Mouse (Mus musculus) spleen, adult 2 months (tissue): Measurements from ENCODE around the gene Pvr. TPM values are rescaled to one million over a fixed set of nuclear protein-coding genes. Genes with fewer than 3 reads are reported as not detected.

Source experiments
- DNase-seq, 2 experiments: peaks; one replicate each; pipeline versions ENCODE4 v3.0.0 to v3.0.0-alpha.2; 2012 to 2021; ENCODE audit warnings: low spot score in 2 of 2, low read depth in 1 of 2
- H3K27ac ChIP-seq: fragments of 200-500 bp; 2 replicates; pipeline ENCODE4 v1.5.1; 2012; ENCODE audit warnings: low read length, inconsistent platforms; ENCODE audit not compliant: insufficient read depth
- H3K27me3 ChIP-seq: fragments of 200-500 bp; 2 replicates; pipeline ENCODE4 v1.6.1; 2012; ENCODE audit warnings: mild to moderate bottlenecking, moderate library complexity, low read length, inconsistent platforms; ENCODE audit not compliant: control insufficient read depth, insufficient read depth
- H3K36me3 ChIP-seq: fragments of 200-500 bp; 2 replicates; pipeline ENCODE4 v1.6.1; 2012; ENCODE audit warnings: mild to moderate bottlenecking, low read length, inconsistent platforms; ENCODE audit not compliant: control insufficient read depth, insufficient read depth
- H3K4me1 ChIP-seq: fragments of 200-500 bp; 2 replicates; pipeline ENCODE4 v1.6.1; 2011; ENCODE audit warnings: inconsistent platforms; ENCODE audit not compliant: control insufficient read depth, insufficient read depth, insufficient read length
- H3K4me3 ChIP-seq: fragments of 200-500 bp; 2 replicates; pipeline ENCODE4 v1.5.1; 2011; ENCODE audit warnings: mild to moderate bottlenecking, inconsistent platforms; ENCODE audit not compliant: insufficient read depth, insufficient read length; ENCODE audit errors: extremely low read depth
- CTCF ChIP-seq: fragments of 200-500 bp; IDR thresholded peaks from 2 replicates; pipeline ENCODE4 v1.5.1; 2011; ENCODE audit warnings: mild to moderate bottlenecking, inconsistent platforms; ENCODE audit not compliant: insufficient read depth, insufficient read length, insufficient replicate concordance; ENCODE audit errors: extremely low read depth
- POLR2A ChIP-seq: fragments of 200-500 bp; IDR thresholded peaks from 2 replicates; pipeline ENCODE4 v1.6.1; 2011; ENCODE audit warnings: low read depth, low read length, inconsistent platforms
- WGBS: fragments of 180-500 bp; shearing (Covaris S2); methylation state at CpG from one replicate; pipeline ENCODE4 v1.1.7; 2018; 5-methylcytosine and 5-hydroxymethylcytosine counted together
- polyA plus RNA-seq: library from polyadenylated mRNA; depleted of rRNA; stranded (reverse); fragments of >200 nt; gene quantifications from 2 replicates; pipeline ENCODE4 v1.2.3, GENCODE M21; 2012

The Pvr gene
- polyA plus RNA-seq, 1 experiment = 8.0 TPM

DNA sequence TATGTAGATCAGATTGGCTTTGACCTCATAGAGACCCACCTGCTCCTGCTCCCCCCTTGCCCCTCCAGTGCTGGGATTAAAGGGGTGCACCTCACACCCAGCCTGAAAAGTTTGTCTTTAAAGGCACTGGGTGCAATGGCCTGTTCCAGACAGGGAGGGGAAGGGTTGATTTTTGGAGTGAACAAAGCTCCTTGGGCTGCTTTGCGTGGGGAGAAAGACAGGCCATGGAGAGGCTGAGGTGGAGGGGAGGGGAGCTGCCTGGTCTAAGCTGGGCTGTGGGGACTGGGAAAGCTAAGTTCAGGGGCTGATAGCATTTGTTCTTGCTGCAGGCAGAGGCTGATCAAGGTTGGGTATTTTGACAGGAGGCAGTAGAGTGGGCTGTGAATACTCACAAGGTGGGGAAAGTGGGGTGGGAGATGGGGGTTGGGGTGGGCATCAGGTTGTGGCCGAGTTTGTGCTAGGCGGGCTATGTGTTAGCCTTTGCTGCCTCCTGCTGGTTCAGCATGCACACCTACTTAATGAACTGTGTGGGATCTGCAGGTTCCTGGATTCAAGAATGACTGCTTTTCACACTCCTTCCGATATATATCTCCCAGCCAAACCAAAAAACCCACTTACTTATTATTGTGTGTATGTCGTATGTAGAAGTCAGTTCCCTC is 48.9 kb downstream of the Pvr start:
- no peaks in the 10 kb centered on the region for H3K36me3 ChIP-seq
- H3K4me3 ChIP-seq = no peak overlapping the region
- 25% methylated on average over 5 of the region's 5 CpGs for WGBS
- peak overlapping the region; percentile 98 for H3K27ac ChIP-seq
- peaks cover 30% of the 10 kb centered on the region for H3K4me1 ChIP-seq
- TF ChIP-seq POLR2A = no peak
- peak; percentile 78; the same call in 1 of the 2 replicates for TF ChIP-seq CTCF
- no peaks in the 10 kb centered on the region for H3K27me3 ChIP-seq
- DNase-seq = peak in 1 of 2 experiments; percentile 66

- no peaks in the 10 kb centered on the region for H3K27me3 ChIP-seq
- H3K4me3 ChIP-seq = peak overlapping the region; percentile 55
- peak overlapping the region; percentile 98 for H3K27ac ChIP-seq
- peak; percentile 63 to 65 for DNase-seq
- H3K36me3 ChIP-seq = no peaks in the 10 kb centered on the region
- 4% methylated on average over 10 of the region's 10 CpGs for WGBS
- H3K4me1 ChIP-seq = peaks cover 22% of the 10 kb centered on the region
- TF ChIP-seq CTCF (no peak), POLR2A (peak; percentile 53; the same call in 1 of the 2 replicates)
Measured at GRCm38 (mm10) chr7:19871137-19871621, 49.8 kb downstream of the Pvr start.

DNA sequence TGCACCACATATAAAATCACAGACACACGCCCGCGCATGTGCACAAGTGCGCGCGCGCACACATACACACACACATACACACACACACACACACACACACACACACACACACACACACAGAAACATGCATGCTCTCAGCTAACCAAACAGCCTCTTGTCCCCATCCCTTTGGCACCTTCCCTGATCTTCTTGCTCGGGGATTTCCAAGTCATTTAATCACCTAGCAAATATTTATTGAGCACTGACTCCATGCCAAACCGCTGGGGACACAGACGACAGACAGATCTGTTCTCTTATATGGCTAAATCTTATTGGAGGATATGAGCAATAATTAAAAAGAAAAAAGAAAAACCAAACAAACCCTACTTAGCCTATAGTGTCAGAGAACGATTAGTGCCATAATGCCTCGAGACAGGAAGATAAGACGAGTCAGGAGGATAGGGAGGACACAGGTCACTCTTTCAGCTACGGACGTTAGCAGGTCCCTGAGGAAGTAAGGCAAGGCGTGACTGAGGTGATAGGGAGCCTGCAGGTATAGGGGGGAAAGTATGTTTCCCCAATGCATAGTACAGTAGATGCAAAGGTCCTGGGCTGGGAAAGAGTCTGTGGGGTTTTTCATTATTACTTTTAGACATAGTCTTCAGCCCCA is 53.1 kb downstream of the Pvr start:
- peaks cover 20% of the 10 kb centered on the region; the same call in 1 of the 2 replicates for H3K4me1 ChIP-seq
- no peak for DNase-seq
- H3K36me3 ChIP-seq = no peaks in the 10 kb centered on the region
- H3K27ac ChIP-seq = no peak overlapping the region
- no peaks in the 10 kb centered on the region for H3K27me3 ChIP-seq
- TF ChIP-seq CTCF (no peak), POLR2A (no peak)
- WGBS = 93% methylated on average over 16 of the region's 16 CpGs
- no peak overlapping the region for H3K4me3 ChIP-seq

- TF ChIP-seq POLR2A (no peak), CTCF (no peak)
- Histone ChIP-seq H3K27me3 (no peaks in the 10 kb centered on the region), H3K4me3 (no peak overlapping the region), H3K27ac (no peak overlapping the region), H3K36me3 (no peaks in the 10 kb centered on the region), H3K4me1 (peaks cover 14% of the 10 kb centered on the region; the same call in 1 of the 2 replicates)
- WGBS = 74% methylated on average over 6 of the region's 6 CpGs
- DNase-seq = no peak
Measured at GRCm38 (mm10) chr7:19866490-19866889, 54.5 kb downstream of the Pvr start.

DNA sequence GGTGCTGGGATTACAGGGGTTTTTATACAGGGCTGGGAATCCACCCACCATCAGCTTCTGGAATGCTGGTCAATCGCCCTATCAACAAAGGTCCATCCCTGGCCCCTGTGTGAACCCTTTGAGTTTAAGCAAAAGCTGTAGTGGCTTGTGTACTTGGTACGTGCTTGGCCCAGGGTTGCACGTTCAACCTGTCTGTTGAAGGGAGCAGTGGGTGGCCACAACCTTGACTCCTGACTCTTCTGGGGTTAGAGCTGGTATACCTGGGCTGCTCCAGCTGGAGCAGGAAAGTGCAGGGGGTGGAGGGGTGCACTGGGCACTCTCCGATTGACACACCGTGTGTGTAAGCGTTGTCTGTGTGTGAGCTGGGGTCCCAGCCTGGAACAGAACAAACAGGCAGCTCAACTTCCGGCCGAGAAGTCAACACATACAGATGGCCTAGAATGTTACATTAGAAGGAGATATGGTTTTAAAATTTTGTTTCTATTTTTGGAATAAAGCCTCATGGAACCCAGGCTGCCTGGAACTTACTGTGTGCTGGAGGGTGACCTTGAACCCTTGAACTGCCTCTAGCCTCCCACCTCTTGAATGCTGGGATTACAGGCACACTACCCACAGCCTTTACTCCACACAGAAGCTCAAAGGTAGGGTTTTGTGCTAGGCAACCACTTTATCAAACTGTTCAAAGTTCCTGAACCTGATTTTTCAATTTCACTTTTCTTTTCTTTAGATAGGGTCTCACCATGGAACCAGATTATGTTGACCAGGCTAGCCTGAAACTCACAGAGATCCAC is 55.5 kb downstream of the Pvr start:
- Histone ChIP-seq H3K27me3 (no peaks in the 10 kb centered on the region), H3K4me3 (no peak overlapping the region), H3K4me1 (peaks cover 5% of the 10 kb centered on the region; the same call in 1 of the 2 replicates), H3K27ac (no peak overlapping the region), H3K36me3 (no peaks in the 10 kb centered on the region)
- no peak for TF ChIP-seq CTCF
- no peak for TF ChIP-seq POLR2A
- 87% methylated on average over 8 of the region's 8 CpGs for WGBS
- no peak for DNase-seq

DNA sequence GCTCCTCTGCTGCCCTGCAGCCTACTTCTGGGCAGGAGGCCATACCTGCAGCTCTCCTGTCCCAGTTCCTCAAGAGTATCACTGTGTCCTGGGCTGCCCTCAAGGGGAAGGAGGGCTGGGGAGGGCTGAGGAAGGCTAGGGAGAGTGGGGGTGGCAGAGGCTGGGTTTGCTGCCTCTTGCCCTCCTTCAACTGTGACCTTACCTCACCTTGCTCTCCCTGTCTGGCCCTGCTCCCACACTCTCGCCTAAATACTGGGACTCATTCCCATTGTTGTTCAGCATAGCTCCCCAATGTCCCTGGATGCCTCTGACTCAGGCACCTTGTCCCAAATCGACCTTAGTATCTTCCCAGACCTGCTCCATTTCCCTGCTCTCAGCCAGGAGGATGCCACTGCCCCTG is 56.7 kb downstream of the Pvr start:
- Histone ChIP-seq H3K27ac (no peak overlapping the region), H3K4me1 (no peaks in the 10 kb centered on the region; the same call in 1 of the 2 replicates), H3K4me3 (no peak overlapping the region), H3K36me3 (no peaks in the 10 kb centered on the region), H3K27me3 (no peaks in the 10 kb centered on the region)
- DNase-seq = no peak
- TF ChIP-seq CTCF = no peak
- TF ChIP-seq POLR2A = no peak
- WGBS = 68% methylated on average over 2 of the region's 2 CpGs
